Mouse (Mus musculus): ENCODE data around the gene 4933428M09Rik. TPM values are rescaled to one million over a fixed set of nuclear protein-coding genes. Genes with fewer than 3 reads are reported as not detected.
"Not testable (repeated sequence)": the region's sequence is repeated elsewhere in the genome, so short reads cannot be mapped to it uniquely, and the experiment has no call there.

4933428M09Rik gene
- not detected for total RNA-seq (2022)

DNA sequence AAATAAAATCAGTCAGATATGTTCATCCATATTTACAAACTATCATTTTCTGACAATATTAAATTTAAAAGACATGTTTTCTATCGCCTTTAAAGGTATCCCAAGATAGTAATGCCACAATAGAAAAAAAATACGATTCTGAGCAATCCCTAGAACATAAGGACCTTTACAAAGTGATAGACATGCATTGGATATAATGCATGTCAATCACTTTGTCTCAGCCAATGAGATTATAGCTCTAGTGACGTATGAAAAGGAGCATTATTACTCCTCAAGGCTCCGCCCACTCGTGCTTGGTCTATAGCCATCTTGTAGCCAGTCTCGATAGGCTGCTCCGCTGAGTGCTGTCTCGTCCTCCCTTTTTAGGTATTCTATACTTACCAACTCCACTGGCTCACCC, at the start of gene 4933428M09Rik:
TSS of gene 4933428M09Rik (plus strand) at position 301 of the 400 bp plus-strand sequence.
- no peak for DNase-seq (ENCODE audit: low spot score in 2 of 2)

DNA sequence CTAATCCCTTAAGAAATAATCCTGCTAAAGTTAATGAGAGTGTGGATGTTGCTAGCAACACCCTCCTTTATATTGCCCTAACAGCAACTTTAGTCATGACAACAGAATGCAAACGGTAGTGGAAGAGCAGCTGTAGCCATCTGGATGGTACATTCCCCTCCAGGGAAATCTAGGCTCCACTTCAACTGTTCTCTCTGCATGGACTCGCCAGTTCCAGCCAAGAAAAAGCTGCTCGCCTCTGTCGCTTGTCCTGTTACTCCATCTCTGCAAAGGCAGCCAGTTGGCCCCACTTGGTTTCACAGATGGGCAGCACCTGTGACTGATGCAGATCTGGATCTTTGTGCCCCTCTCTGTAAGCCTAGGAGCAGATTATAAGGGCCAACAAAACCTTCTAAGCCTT, 45.0 kb upstream of the 4933428M09Rik start:
- no peak for DNase-seq (ENCODE audit: low spot score in 2 of 2)

DNA sequence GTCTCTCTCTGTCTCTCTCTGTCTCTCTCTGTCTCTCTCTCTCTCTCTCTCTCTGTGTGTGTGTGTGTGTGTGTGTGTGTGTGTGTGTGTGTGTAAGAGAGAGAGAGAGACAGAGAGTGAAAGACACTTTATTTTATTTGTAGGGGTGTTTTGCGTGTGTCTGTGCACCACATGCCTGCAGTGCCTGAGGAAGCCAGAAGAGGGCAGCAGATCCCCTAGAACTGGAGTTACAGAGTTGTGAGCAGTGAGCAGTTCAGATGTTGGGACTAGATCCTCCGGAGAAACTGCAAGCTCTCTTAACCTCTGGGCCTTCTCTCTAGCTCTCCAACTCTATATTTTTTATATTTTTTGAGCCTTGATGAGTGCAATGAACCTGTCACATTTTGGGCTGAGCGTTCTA, 12.5 kb downstream of the 4933428M09Rik start:
- DNase-seq (ENCODE audit: low spot score in 2 of 2), result not testable (repeated sequence)

DNA sequence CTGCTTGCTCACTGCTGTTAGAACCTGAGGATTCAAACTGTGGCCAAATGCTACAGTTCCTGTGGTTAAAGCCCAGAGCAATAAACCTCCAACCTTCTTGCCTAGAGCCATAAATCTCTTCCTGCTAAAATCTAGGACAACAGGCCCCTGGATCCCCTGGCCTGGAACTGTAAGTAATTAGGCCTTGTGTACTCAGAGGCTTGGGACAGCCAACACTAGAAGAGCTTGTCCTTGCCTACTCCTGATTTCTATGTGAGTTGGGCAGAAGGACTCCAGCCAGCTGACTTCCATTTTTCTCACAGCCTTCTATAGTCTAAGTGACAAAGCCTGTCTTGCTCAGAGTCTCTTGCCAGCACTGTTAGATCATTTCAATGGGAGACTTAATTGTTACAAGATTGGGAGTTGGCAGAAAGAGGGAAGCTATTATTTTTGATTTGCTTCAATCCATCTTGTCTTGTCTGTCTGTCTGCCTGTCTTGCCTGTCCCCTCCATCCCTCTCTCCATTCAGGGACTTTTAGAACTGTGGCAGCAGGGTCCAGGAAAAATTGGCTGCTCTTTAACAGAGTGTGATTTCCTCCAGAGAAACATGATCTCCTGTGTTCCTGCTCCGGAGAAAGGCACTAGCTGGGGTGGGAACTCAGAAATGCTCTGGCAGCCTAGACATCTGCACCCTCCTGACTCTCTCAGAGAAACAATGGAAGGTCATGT, 15.7 kb downstream of the 4933428M09Rik start:
- no peak for DNase-seq (ENCODE audit: low spot score in 2 of 2)

DNA sequence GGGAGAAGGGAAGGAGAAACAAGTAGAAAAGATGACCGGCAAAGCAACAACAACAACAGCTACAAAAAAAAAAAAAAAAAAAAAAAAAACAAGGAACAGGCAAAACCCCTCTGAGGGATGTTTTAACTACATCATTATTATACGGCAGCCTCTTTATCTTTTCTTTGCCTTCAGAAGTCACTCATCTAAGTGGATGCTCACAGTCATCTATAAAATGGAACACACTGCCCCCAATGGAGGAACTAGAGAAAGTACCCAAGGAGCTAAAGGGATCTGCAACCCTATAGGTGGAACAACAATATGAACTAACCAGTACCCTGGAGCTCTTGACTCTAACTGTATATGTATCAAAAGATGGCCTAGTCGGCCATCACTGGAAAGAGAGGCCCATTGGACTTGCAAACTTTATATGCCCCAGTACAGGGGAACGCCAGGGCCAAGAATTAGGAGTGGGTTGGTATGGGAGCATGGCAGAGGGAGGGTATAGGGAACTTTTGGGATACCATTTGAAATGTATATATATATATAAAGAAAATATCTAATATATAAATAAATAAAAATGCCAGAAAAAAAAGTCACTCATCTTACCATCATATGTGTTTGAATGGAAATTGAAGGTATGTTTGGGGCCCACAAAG, 30.3 kb downstream of the 4933428M09Rik start:
- DNase-seq (ENCODE audit: low spot score in 2 of 2), result not testable (repeated sequence)

DNA sequence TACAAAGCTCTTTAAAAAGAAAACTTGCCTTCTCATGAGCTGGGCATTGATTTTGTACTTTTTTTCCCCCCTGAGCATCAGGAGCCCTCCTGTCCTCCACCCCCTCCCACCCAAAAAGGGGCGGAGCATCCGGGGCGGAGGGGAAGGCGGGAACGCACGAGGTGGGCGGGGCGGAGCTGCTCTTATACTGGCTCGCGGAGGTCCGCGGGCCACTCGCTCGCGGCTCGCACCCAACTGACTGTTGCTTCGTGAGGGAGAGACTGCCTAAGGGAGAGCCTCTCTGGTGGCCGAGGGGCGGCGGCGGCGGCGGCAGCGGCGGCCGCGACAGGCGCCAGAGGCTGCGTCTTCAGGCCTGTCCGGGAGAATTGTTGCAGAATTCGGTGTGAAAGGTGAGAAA, 30.8 kb downstream of the 4933428M09Rik start, which contains the start of gene Mum1l1:
TSS of gene Mum1l1 (plus strand) at position 214 of the 397 bp plus-strand sequence.
- peak in 1 of 2 experiments; percentile 19 for DNase-seq (ENCODE audit: low spot score in 2 of 2)

DNA sequence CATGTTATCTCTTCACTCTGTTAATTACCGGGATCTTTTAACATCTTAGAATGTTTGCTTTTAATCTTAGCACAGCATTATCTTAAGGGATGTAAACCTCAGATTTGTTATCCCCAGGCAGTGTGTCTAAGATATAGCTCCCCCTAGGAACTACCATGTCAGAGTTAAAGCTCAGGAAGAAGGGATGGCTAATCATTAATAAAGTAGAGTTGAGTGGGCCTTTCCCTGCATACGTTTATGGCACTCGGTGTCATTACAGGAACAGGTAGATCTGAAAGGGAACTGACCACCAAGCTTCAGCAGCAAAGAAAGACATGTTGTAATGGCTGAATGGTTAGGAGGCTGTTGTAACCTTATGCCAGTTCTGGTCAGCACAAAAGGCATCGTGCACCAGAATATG, 35.7 kb downstream of the 4933428M09Rik start:
- no peak for DNase-seq (ENCODE audit: low spot score in 2 of 2)

DNA sequence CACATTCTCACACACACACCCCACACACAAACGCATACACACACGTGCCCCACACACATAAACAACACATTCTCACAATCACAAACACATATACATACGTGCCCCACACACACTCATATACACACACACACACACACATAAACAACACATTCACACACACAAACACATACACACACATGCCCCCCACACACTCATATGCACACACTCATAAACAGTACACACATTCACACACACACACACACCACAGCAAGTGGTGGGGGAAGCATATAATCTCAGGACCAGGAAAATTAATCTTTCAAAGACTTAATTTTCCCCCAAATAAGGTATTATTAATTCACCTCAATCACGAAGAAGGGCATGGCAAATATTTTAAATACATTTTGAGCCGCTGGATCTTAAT, 37.4 kb downstream of the 4933428M09Rik start:
- no peak for DNase-seq (ENCODE audit: low spot score in 2 of 2)

DNA sequence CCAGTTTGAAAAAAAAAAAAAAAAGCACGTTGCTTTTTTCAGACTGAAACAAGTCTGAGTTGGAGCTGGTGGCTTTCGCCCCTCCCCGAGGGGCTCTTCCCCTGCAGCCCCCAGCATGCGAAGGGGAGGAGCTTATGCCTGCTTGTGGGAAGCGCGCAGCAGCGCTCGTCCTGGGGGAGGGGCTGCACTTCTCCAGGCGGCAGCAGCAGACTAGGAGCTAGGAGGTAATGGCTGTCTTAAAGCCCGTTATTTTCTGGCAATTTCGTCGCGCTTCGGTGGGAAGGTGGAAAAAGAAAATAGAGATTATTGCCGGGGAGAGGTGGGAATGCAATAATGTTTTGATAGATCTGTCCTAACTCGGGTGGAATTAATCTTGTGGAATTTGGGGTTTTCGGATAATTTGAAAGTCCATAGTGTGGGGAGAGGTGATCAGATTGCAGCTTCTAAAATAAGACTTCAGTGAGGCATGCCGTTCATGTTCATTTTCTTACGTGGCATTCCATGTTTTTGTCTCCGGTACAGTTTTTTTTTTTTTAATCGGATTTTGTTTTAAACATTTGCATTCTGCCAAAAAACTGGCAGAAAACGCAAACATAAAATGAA, 38.1 kb downstream of the 4933428M09Rik start:
- DNase-seq (ENCODE audit: low spot score in 2 of 2), result peak; percentile 20 to 24

DNA sequence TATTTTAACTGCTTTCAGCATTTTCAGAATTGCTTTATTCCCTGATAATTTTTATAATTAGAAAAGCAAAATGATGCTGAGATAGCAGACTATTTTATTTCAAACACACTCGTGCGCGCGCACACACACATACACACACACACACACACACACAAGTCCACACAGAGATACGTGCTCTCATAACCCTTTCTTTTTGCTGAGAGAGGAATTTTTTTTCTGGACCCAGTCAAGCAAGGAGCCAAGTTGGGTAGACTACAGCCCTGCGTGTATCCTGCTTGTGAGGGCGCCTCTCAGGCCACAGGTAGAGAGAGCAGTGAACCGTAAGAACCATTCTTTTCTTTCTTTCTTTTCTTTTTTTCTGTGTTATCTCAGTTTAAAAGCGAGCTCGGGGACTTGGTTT, 38.7 kb downstream of the 4933428M09Rik start:
- no peak for DNase-seq (ENCODE audit: low spot score in 2 of 2)

DNA sequence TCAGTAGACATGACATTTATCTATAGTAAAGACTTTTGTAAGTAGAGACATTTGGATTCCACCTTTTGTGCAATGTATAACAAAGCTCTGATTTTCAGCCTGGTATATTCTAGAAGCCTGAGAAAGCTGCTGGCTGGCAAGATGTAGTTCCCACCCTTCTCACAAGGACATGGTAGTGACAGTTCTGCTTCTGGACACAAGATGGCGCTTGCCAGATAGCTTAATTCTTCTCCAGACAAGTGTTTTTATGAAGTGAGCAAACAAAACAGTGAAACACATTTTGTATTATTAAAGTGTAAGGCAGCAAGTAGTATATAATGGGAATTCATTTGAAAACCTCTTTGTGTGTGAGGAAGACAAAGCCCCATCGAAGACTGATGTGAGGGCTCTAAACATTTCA, 40.0 kb downstream of the 4933428M09Rik start:
- peak; percentile 5 to 41 for DNase-seq (ENCODE audit: low spot score in 2 of 2)

DNA sequence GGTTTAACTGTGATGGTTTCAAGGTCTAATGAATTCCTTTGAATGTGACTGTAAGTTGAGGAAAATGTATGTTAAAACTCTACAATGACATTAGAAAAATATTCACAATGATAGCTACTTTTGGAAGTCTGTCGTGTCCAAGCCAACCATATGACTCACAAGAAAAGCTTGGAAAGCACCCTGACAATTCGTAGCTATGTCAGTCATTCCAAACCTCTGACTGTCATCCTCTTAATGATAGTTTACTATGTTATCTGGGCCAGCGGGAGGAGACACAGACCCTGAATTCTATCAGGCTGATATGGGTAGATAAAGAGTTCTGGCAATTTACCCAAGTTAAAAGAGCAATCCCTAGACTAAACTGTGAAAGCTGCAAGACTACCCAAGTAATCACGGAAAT, 41.8 kb downstream of the 4933428M09Rik start:
- no peak for DNase-seq (ENCODE audit: low spot score in 2 of 2)

DNA sequence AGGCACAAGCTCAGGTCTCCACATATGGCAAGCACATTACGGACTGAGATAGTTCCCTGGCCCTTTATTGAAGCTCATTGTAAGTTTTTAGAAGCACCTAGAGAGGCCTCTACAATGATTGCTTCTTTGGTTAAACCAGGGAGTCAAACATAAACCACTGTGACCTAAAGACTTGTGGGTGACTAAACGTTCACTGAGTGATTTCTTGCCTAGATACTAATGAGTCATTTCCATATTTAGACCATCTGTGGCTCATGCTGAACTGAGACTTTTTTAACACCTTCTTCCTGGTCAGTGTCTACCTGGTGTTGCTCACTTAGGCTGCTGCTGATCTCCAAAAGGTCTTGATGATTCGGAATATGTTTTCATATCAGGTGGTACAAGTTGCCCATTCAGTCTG, 42.9 kb downstream of the 4933428M09Rik start:
- DNase-seq (ENCODE audit: low spot score in 2 of 2), result no peak

Other genes starting within 250 kb of the 4933428M09Rik start
- gene Serpina7, start 94.0 kb upstream of the 4933428M09Rik start, total RNA-seq (2022), result not detected
- not detected for gene 4930513O06Rik, start 93.0 kb upstream of the 4933428M09Rik start, total RNA-seq (2022)
- gene Mum1l1, start 30.8 kb downstream of the 4933428M09Rik start, total RNA-seq (2022), result 1 to 10 TPM; 3.5 to 7.5 (median 6.1) TPM
- gene Trap1a, start 154.5 kb downstream of the 4933428M09Rik start, total RNA-seq (2022), result not detected